Mouse (Mus musculus): Measurements from ENCODE around the gene Chsy1.

DNA sequence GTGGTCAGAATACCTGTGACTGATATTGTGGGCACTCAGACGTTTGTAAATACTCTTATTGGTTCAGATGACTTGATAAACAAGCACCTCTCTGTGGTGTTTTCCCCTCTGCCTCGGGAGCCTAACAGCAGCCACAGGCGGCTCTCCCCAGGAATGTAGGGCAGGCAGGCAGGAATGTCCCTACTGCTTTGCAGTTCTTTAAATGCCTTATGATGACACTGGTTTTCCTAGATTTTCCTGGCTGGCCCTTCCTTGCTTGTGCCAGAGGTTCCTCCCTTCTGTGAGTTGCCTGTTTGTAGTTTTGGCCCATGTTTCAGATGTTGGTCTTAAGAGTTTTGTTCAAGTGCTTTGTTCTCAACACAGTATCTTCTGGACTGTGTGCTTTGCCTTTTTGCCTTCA is 19.5 kb downstream of the Chsy1 start:
- no peak for TF ChIP-seq CTCF (IDR thresholded peaks at IDR 0.05; ENCODE audit: extremely low read depth, insufficient read depth, low read length)
- no peak for TF ChIP-seq POLR2A (IDR thresholded peaks at IDR 0.05; ENCODE audit: extremely low read depth, insufficient read depth, low read length)
